Mouse (Mus musculus) skeletal muscle tissue, adult 2 months (tissue): ENCODE results near the gene Doc2b.
A peak's percentile ranks its signal among the peaks of the same experiment; 100 is the strongest.
"Not testable (repeated sequence)": the region's sequence is repeated elsewhere in the genome, so short reads cannot be mapped to it uniquely, and the experiment has no call there.

ENCODE experiments used
- DNase-seq: peaks from one replicate; pipeline ENCODE4 v3.0.0-alpha.2; 2012; ENCODE audit warnings: low read depth, low spot score

Doc2b gene

GRCm38 (mm10) chr11:75736978-75737377 is 58.9 kb downstream of the Doc2b start:
- no peak for DNase-seq

- no peak for DNase-seq
Observed at GRCm38 (mm10) chr11:75735462-75736252, 60.2 kb downstream of the Doc2b start.

- DNase-seq = peak; percentile 43
Observed at GRCm38 (mm10) chr11:75733227-75733940, 62.5 kb downstream of the Doc2b start.

- DNase-seq = peak; percentile 89
Observed at GRCm38 (mm10) chr11:75732434-75733226, 63.2 kb downstream of the Doc2b start, which contains the start of gene Ywhae. Gene Ywhae, plus strand, starts transcription at chr11:75732869.

- DNase-seq = not testable (repeated sequence)
Observed at GRCm38 (mm10) chr11:75727659-75728058, 68.2 kb downstream of the Doc2b start.

GRCm38 (mm10) chr11:75727168-75727567 is 68.7 kb downstream of the Doc2b start:
- no peak for DNase-seq

GRCm38 (mm10) chr11:75722339-75722738 is 73.5 kb downstream of the Doc2b start:
- DNase-seq = no peak
